Mouse (Mus musculus) stomach, embryonic 16.5 days (tissue): ENCODE measurements around the gene Limd2. TPM values are rescaled to one million over a fixed set of nuclear protein-coding genes. Genes with fewer than 3 reads are reported as not detected.
"Not testable (repeated sequence)": the region's sequence is repeated elsewhere in the genome, so short reads cannot be mapped to it uniquely, and the experiment has no call there.

ENCODE experiments used
- ATAC-seq: fragments of 200-750 bp; cut with Nextera tagmentation; 2 replicates; pipeline ENCODE4 v1.8.0; 2017; ENCODE audit warnings: moderate number of reproducible peaks, moderate TSS enrichment; ENCODE audit not compliant: insufficient read depth, low FRiP score
- H3K27ac ChIP-seq: fragments of 300-500 bp; sonication (generic); 2 replicates; pipeline ENCODE4 v1.5.1; 2014; ENCODE audit warnings: low read length
- H3K27me3 ChIP-seq: fragments of 300-500 bp; sonication (generic); 2 replicates; pipeline ENCODE4 v1.6.1; 2014; ENCODE audit warnings: low read length, control low read depth, mixed read lengths; ENCODE audit not compliant: control insufficient read depth, insufficient read depth
- H3K36me3 ChIP-seq: fragments of 300-500 bp; sonication (generic); 2 replicates; pipeline ENCODE4 v1.6.1; 2014; ENCODE audit warnings: low read length; ENCODE audit not compliant: control insufficient read depth, insufficient read depth
- H3K4me1 ChIP-seq: fragments of 300-500 bp; sonication (generic); 2 replicates; pipeline ENCODE4 v1.6.1; 2014; ENCODE audit warnings: low read length, control low read depth, mixed read lengths; ENCODE audit not compliant: control insufficient read depth, insufficient read depth
- H3K4me2 ChIP-seq: fragments of 300-500 bp; sonication (generic); 2 replicates; pipeline ENCODE4 v1.6.1; 2014; ENCODE audit warnings: low read depth, low read length, mixed read lengths
- H3K4me3 ChIP-seq: fragments of 300-500 bp; sonication (generic); replicated peaks from 2 replicates; pipeline ENCODE4 v1.5.1; 2014; ENCODE audit warnings: mild to moderate bottlenecking, low read length
- H3K9ac ChIP-seq: fragments of 300-500 bp; sonication (generic); 2 replicates; pipeline ENCODE4 v1.6.1; 2014; ENCODE audit warnings: low read length
- H3K9me3 ChIP-seq: fragments of 300-500 bp; sonication (generic); replicated peaks from 2 replicates; pipeline ENCODE4 v1.6.1; 2016; ENCODE audit warnings: low read length, control low read depth; ENCODE audit not compliant: control insufficient read depth
- WGBS: fragments of 180-500 bp; shearing (Covaris S2); extraction: QIAGEN DNeasy Blood & Tissue Kit; methylation state at CpG from one replicate; pipeline ENCODE4 v1.1.7; 2014; 5-methylcytosine and 5-hydroxymethylcytosine counted together
- polyA plus RNA-seq: library from polyadenylated mRNA; unstranded; fragments of >200 nt; fragmentation: Nextera tagmentation; extraction: Ambion mirVana; gene quantifications from 2 replicates; pipeline ENCODE4 v1.2.1, GENCODE M21; 2015

The Limd2 gene
- polyA plus RNA-seq, 1 experiment from 2014 or later, result 111 TPM

- no peak overlapping the region for H3K4me3 ChIP-seq
- 59% methylated on average over 2 of the region's 2 CpGs for WGBS
- H3K27ac ChIP-seq, result no peak overlapping the region
- peaks cover 11% of the 10 kb centered on the region for H3K4me1 ChIP-seq
- ATAC-seq, result no peak
- H3K27me3 ChIP-seq, result no peaks in the 10 kb centered on the region
- H3K9ac ChIP-seq, result no peak overlapping the region
- peaks cover 31% of the 10 kb centered on the region for H3K36me3 ChIP-seq
- no peak overlapping the region for H3K4me2 ChIP-seq
- no peaks in the 10 kb centered on the region for H3K9me3 ChIP-seq
These were observed 5.9 kb downstream of the Limd2 start for GRCm38 (mm10) chr11:106154770-106155169.

- Histone ChIP-seq H3K27me3 (no peaks in the 10 kb centered on the region), H3K36me3 (peaks cover 32% of the 10 kb centered on the region), H3K27ac (no peak overlapping the region), H3K4me3 (no peak overlapping the region), H3K9ac (no peak overlapping the region), H3K4me2 (no peak overlapping the region), H3K4me1 (peaks cover 5% of the 10 kb centered on the region), H3K9me3 (no peaks in the 10 kb centered on the region)
- ATAC-seq, result no peak
- 83% methylated on average over 5 of the region's 5 CpGs for WGBS
These were observed 6.6 kb downstream of the Limd2 start for GRCm38 (mm10) chr11:106154091-106154490.

GRCm38 (mm10) chr11:106152132-106152531, 8.5 kb downstream of the Limd2 start:
- Histone ChIP-seq H3K4me1 (no peaks in the 10 kb centered on the region), H3K9ac (no peak overlapping the region), H3K27me3 (no peaks in the 10 kb centered on the region), H3K36me3 (peaks cover 32% of the 10 kb centered on the region), H3K4me2 (no peak overlapping the region), H3K9me3 (no peaks in the 10 kb centered on the region), H3K27ac (no peak overlapping the region), H3K4me3 (no peak overlapping the region)
- ATAC-seq, result no peak
- WGBS, result 82% methylated on average over 8 of the region's 8 CpGs

GRCm38 (mm10) chr11:106151219-106151618, 9.4 kb downstream of the Limd2 start:
- H3K4me2 ChIP-seq, result no peak overlapping the region
- H3K4me1 ChIP-seq, result no peaks in the 10 kb centered on the region
- no peak overlapping the region for H3K9ac ChIP-seq
- no peak for ATAC-seq
- H3K27me3 ChIP-seq, result no peaks in the 10 kb centered on the region
- peaks cover 28% of the 10 kb centered on the region for H3K36me3 ChIP-seq
- no peak overlapping the region for H3K4me3 ChIP-seq
- H3K27ac ChIP-seq, result no peak overlapping the region
- 74% methylated on average over 3 of the region's 3 CpGs for WGBS
- H3K9me3 ChIP-seq, result no peaks in the 10 kb centered on the region

GRCm38 (mm10) chr11:106134580-106135528, 25.8 kb downstream of the Limd2 start:
- peak; percentile 83; the same call in 1 of the 2 replicates for ATAC-seq
- peak overlapping the region; percentile 4; the same call in 1 of the 2 replicates for H3K4me3 ChIP-seq
- H3K27me3 ChIP-seq, result no peaks in the 10 kb centered on the region
- peak overlapping the region; percentile 33; the same call in 1 of the 2 replicates for H3K4me2 ChIP-seq
- H3K27ac ChIP-seq, result peak overlapping the region; percentile 83
- no peaks in the 10 kb centered on the region for H3K9me3 ChIP-seq
- no peaks in the 10 kb centered on the region for H3K36me3 ChIP-seq
- H3K9ac ChIP-seq, result peak overlapping the region; percentile 43
- H3K4me1 ChIP-seq, result peaks cover 4% of the 10 kb centered on the region; the same call in 1 of the 2 replicates
- 40% methylated on average over 8 of the region's 8 CpGs for WGBS

- WGBS, result 93% methylated on average over 5 of the region's 5 CpGs
These were observed 28.1 kb downstream of the Limd2 start for GRCm38 (mm10) chr11:106132516-106132915.

GRCm38 (mm10) chr11:106129477-106129876, 31.2 kb downstream of the Limd2 start:
- Histone ChIP-seq H3K9ac (no peak overlapping the region), H3K27ac (no peak overlapping the region), H3K9me3 (no peaks in the 10 kb centered on the region), H3K27me3 (no peaks in the 10 kb centered on the region), H3K4me3 (no peak overlapping the region), H3K4me1 (no peaks in the 10 kb centered on the region), H3K36me3 (no peaks in the 10 kb centered on the region), H3K4me2 (no peak overlapping the region)
- no peak for ATAC-seq
- 84% methylated on average over 1 of the region's 1 CpGs for WGBS

More at GRCm38 (mm10) chr11:106132516-106132915, 28.1 kb downstream of the Limd2 start:
- H3K4me1 ChIP-seq, result peaks cover 4% of the 10 kb centered on the region; the same call in 1 of the 2 replicates
- H3K4me2 ChIP-seq, result no peak overlapping the region
- no peak overlapping the region for H3K27ac ChIP-seq
- no peaks in the 10 kb centered on the region for H3K27me3 ChIP-seq
- H3K9me3 ChIP-seq, result no peaks in the 10 kb centered on the region
- no peak overlapping the region for H3K9ac ChIP-seq
- no peak overlapping the region for H3K4me3 ChIP-seq
- no peak for ATAC-seq
- H3K36me3 ChIP-seq, result no peaks in the 10 kb centered on the region

GRCm38 (mm10) chr11:106126727-106127373, 33.8 kb downstream of the Limd2 start:
- not testable (repeated sequence) for H3K27ac ChIP-seq, H3K4me2 ChIP-seq, H3K9me3 ChIP-seq, H3K36me3 ChIP-seq, H3K4me3 ChIP-seq, H3K27me3 ChIP-seq, H3K4me1 ChIP-seq, ATAC-seq, H3K9ac ChIP-seq
- 91% methylated on average over 4 of the region's 6 CpGs for WGBS

- no peak overlapping the region for H3K4me3 ChIP-seq
- no peak overlapping the region for H3K9ac ChIP-seq
- ATAC-seq, result no peak
- 57% methylated on average over 1 of the region's 1 CpGs for WGBS
- H3K27me3 ChIP-seq, result no peaks in the 10 kb centered on the region
- H3K27ac ChIP-seq, result no peak overlapping the region
- no peak overlapping the region for H3K4me2 ChIP-seq
- no peaks in the 10 kb centered on the region for H3K36me3 ChIP-seq
- no peaks in the 10 kb centered on the region for H3K9me3 ChIP-seq
- no peaks in the 10 kb centered on the region for H3K4me1 ChIP-seq
These were observed 34.8 kb downstream of the Limd2 start for GRCm38 (mm10) chr11:106125827-106126226.
